Mouse (Mus musculus): Measurements from ENCODE around the gene Snap23. TPM values are rescaled to one million over a fixed set of nuclear protein-coding genes. Genes with fewer than 3 reads are reported as not detected.

Snap23 gene
- 38.3 to 58.7 TPM (median 46.8 TPM) in 4 replicates for total RNA-seq (2023; ENCODE audit: inconsistent age)

GRCm38 (mm10) chr2:120566886-120567797 lies at the start of gene Snap23:
TSS of gene Snap23 (plus strand) at chr2:120567671.

DNA sequence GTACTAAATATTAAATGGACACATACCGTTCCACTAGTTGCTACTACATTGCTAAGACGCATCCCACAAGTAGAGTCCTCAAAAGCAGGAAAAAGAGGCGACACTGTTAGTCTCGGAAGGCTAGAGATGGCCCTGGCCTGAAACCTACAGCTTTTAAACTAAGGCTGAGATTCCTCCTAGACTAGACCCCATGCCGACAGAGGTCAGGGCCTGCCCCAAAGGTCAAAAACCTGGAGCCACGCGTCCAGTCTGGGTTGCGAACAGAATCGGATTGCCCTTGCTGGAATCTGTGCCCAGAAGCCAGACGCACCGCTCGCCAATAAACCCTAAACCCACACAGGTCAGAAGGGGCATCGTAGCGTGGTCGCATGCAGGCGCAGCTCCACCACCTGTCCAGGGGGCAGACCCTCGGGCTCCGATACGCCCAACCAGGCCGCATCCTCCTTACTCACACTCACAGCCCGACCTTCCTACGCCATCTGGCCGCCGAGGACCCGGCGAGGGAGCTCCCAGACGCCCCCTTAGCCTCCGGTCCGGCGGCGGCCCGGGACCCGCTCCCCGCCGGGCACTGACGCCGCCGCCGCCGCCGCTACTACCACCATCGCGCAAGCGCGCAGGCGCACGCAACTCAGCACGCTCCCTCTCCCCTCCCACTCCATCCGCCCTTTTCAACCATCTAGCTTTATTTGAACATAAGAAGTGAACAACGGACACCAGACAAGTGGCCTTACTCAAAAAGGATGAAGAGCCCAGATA lies 4.1 kb upstream of the Snap23 start, which contains the start of gene Zfp106:
Gene Zfp106 (minus strand): TSS at position 609 of the 756 bp plus-strand sequence.

GRCm38 (mm10) chr2:120608830-120609723 lies 41.6 kb downstream of the Snap23 start, which contains the start of the genes Haus2 and Lrrc57:
TSS of gene Haus2 (plus strand) at chr2:120609383.
TSS of gene Lrrc57 (minus strand) at chr2:120609520.

GRCm38 (mm10) chr2:120628886-120629735 lies 61.6 kb downstream of the Snap23 start, which contains the start of gene Stard9:
TSS of gene Stard9 (plus strand) at chr2:120629121.

Other genes starting within 250 kb of the Snap23 start
- gene Vps39, start 214.5 kb upstream of the Snap23 start, total RNA-seq (2023; ENCODE audit: inconsistent age) = 60.1 to 85.2 TPM (median 71.0 TPM) in 4 replicates
- gene Ganc, start 163.8 kb upstream of the Snap23 start, total RNA-seq (2023; ENCODE audit: inconsistent age) = 38.4 to 47.2 TPM (median 46.1 TPM) in 4 replicates
- 47.0 to 54.0 TPM (median 52.7 TPM) in 4 replicates for gene Tmem87a, start 163.6 kb upstream of the Snap23 start, total RNA-seq (2023; ENCODE audit: inconsistent age)
- gene Capn3, start 111.7 kb upstream of the Snap23 start, total RNA-seq (2023; ENCODE audit: inconsistent age) = 0.67 to 3.9 TPM (median 1.4 TPM) in 4 replicates
- 116 to 127 TPM (median 121 TPM) in 4 replicates for gene Zfp106, start 3.8 kb upstream of the Snap23 start, total RNA-seq (2023; ENCODE audit: inconsistent age)
- 17.3 to 27.2 TPM (median 19.6 TPM) in 4 replicates for gene Haus2, start 41.7 kb downstream of the Snap23 start, total RNA-seq (2023; ENCODE audit: inconsistent age)
- 25.7 to 31.7 TPM (median 28.6 TPM) in 4 replicates for gene Lrrc57, start 41.8 kb downstream of the Snap23 start, total RNA-seq (2023; ENCODE audit: inconsistent age)
- 0.30 to 0.54 TPM (median 0.45 TPM) in 4 replicates for gene Stard9, start 61.5 kb downstream of the Snap23 start, total RNA-seq (2023; ENCODE audit: inconsistent age)